Mouse (Mus musculus) CH12.LX (cell line): ENCODE measurements around the gene Pnrc2. TPM values are rescaled to one million over a fixed set of nuclear protein-coding genes. Genes with fewer than 3 reads are reported as not detected.

Experiments
- DNase-seq: peaks from one replicate; pipeline ENCODE4 v3.0.0-alpha.2; 2013; ENCODE audit errors: extremely low read depth
- H3K27ac ChIP-seq: 2 replicates; pipeline ENCODE4 v1.5.1; 2012; ENCODE audit warnings: low read depth, mild to moderate bottlenecking, control low read depth, moderate library complexity; ENCODE audit not compliant: insufficient read depth
- H3K27me3 ChIP-seq: replicated peaks from 2 replicates; pipeline ENCODE3; 2012; ENCODE audit warnings: inconsistent platforms
- H3K36me3 ChIP-seq, 2 experiments: replicated peaks in 1 of 2; 2 replicates each; pipeline versions ENCODE3 to v1.6.1; 2012; ENCODE audit warnings: inconsistent platforms in 1 of 2, low read length in 1 of 2, mild to moderate bottlenecking in 1 of 2, mixed read lengths in 1 of 2, moderate library complexity in 1 of 2; ENCODE audit not compliant: control insufficient read depth in 1 of 2, insufficient read depth in 1 of 2
- H3K4me1 ChIP-seq, 2 experiments: 2 replicates each; pipeline ENCODE4 v1.6.1; 2012; ENCODE audit warnings: inconsistent platforms in 1 of 2, moderate library complexity in 1 of 2; ENCODE audit not compliant: insufficient read depth in 2 of 2, control insufficient read depth in 1 of 2
- H3K4me2 ChIP-seq: 2 replicates; pipeline ENCODE4 v1.6.1; 2012; ENCODE audit warnings: low read depth, mild to moderate bottlenecking, control low read depth; ENCODE audit not compliant: poor library complexity, insufficient read depth, severe bottlenecking
- H3K4me3 ChIP-seq, 3 experiments: fragments of 150-350 bp in 1 of 3; sonication (generic) in 1 of 3; replicated peaks in 1 of 3; 2 replicates each; pipeline versions ENCODE3 to v1.5.1; 2011 to 2012; ENCODE audit warnings: low read depth in 2 of 3, low read length in 2 of 3, mild to moderate bottlenecking in 2 of 3, moderate library complexity in 2 of 3, control low read depth in 1 of 3, improper control_type of control experiment in 1 of 3, inconsistent platforms in 1 of 3, mixed read lengths in 1 of 3; ENCODE audit not compliant: poor library complexity in 1 of 3
- H3K79me2 ChIP-seq: replicated peaks from 2 replicates; pipeline ENCODE4 v1.6.1; 2012; ENCODE audit warnings: mild to moderate bottlenecking, moderate library complexity; ENCODE audit not compliant: control insufficient read depth, poor library complexity, insufficient read depth, severe bottlenecking; ENCODE audit errors: extremely low read depth
- H3K9ac ChIP-seq: 2 replicates; pipeline ENCODE4 v1.6.1; 2012; ENCODE audit warnings: low read depth, mild to moderate bottlenecking, control low read depth, moderate library complexity; ENCODE audit not compliant: insufficient read depth
- H3K9me3 ChIP-seq: replicated peaks from 2 replicates; pipeline ENCODE3; 2012; ENCODE audit warnings: low read length, inconsistent platforms, mixed read lengths
- BHLHE40 ChIP-seq: IDR thresholded peaks from 2 replicates; pipeline ENCODE4 v1.6.1; 2011; ENCODE audit warnings: mild to moderate bottlenecking, low read depth, low read length, improper control_type of control experiment
- CTCF ChIP-seq, 2 experiments: IDR thresholded peaks in 1 of 2; conservative IDR thresholded peaks in 1 of 2; 2 replicates each; pipeline ENCODE4 v1.5.1; 2011 to 2012; ENCODE audit warnings: low read depth in 2 of 2, low read length in 2 of 2, improper control_type of control experiment in 1 of 2, inconsistent platforms in 1 of 2, mild to moderate bottlenecking in 1 of 2, moderate library complexity in 1 of 2
- ETS1 ChIP-seq: conservative IDR thresholded peaks from 2 replicates; pipeline ENCODE4 v1.6.1; 2012; ENCODE audit warnings: low read depth, mild to moderate bottlenecking, inconsistent platforms, low read length, improper control_type of control experiment, moderate library complexity
- GABPA ChIP-seq: IDR thresholded peaks from 2 replicates; pipeline ENCODE4 v1.6.1; 2012; ENCODE audit warnings: low read depth, low read length, improper control_type of control experiment, inconsistent platforms; ENCODE audit not compliant: insufficient replicate concordance
- IRF4 ChIP-seq: IDR thresholded peaks from 2 replicates; pipeline ENCODE4 v1.6.1; 2014; ENCODE audit warnings: low read depth, mild to moderate bottlenecking, inconsistent platforms, low read length, improper control_type of control experiment
- JUN ChIP-seq: IDR thresholded peaks from 2 replicates; pipeline ENCODE4 v1.6.1; 2011; ENCODE audit warnings: low read depth, mild to moderate bottlenecking, low read length, improper control_type of control experiment, moderate library complexity; ENCODE audit not compliant: insufficient read depth
- MAFK ChIP-seq: IDR thresholded peaks from 2 replicates; pipeline ENCODE4 v1.6.1; 2011; ENCODE audit warnings: low read length, improper control_type of control experiment; ENCODE audit not compliant: insufficient replicate concordance
- MAZ ChIP-seq: IDR thresholded peaks from 2 replicates; pipeline ENCODE4 v1.6.1; 2012; ENCODE audit warnings: low read depth, mild to moderate bottlenecking, inconsistent platforms, low read length, improper control_type of control experiment, moderate library complexity
- MXI1 ChIP-seq: IDR thresholded peaks from 2 replicates; pipeline ENCODE4 v1.6.1; 2011; ENCODE audit warnings: mild to moderate bottlenecking, low read depth, low read length, improper control_type of control experiment
- MYC ChIP-seq: IDR thresholded peaks from 2 replicates; pipeline ENCODE4 v1.6.1; 2011; ENCODE audit warnings: low read depth, mild to moderate bottlenecking, improper control_type of control experiment, low read length
- NELFE ChIP-seq: IDR thresholded peaks from 2 replicates; pipeline ENCODE4 v1.6.1; 2011; ENCODE audit warnings: low read depth, low read length, improper control_type of control experiment
- RCOR1 ChIP-seq: conservative IDR thresholded peaks from 2 replicates; pipeline ENCODE4 v1.6.1; 2012; ENCODE audit warnings: low read depth, mild to moderate bottlenecking, inconsistent platforms, low read length, improper control_type of control experiment
- SIN3A ChIP-seq: IDR thresholded peaks from 2 replicates; pipeline ENCODE4 v1.6.1; 2012; ENCODE audit warnings: low read length, improper control_type of control experiment, inconsistent platforms
- TBP ChIP-seq: conservative IDR thresholded peaks from 2 replicates; pipeline ENCODE4 v1.6.1; 2011; ENCODE audit warnings: low read depth, low read length, improper control_type of control experiment
- TCF12 ChIP-seq: IDR thresholded peaks from 2 replicates; pipeline ENCODE4 v1.6.1; 2014; ENCODE audit warnings: low read depth, mild to moderate bottlenecking, inconsistent platforms, low read length, improper control_type of control experiment
- UBTF ChIP-seq: IDR thresholded peaks from 2 replicates; pipeline ENCODE4 v1.6.1; 2012; ENCODE audit warnings: low read depth, mild to moderate bottlenecking, inconsistent platforms, low read length, improper control_type of control experiment, moderate library complexity
- USF2 ChIP-seq: conservative IDR thresholded peaks from 2 replicates; pipeline ENCODE4 v1.6.1; 2011; ENCODE audit warnings: low read depth, low read length, improper control_type of control experiment
- ZNF384 ChIP-seq: IDR thresholded peaks from 2 replicates; pipeline ENCODE4 v1.6.1; 2012; ENCODE audit warnings: low read depth, low read length, improper control_type of control experiment, inconsistent platforms
- dilution Hi-C: fragments of 300-500 bp; cut with MboI; formaldehyde crosslinking; loops from 2 replicates; pipeline ENCODE4 v1.14.3; 2020; ENCODE audit warnings: low sequenced_read_pairs; ENCODE audit not compliant: extremely low pct_unique_long_range_greater_than_20kb, extremely low pct_ligation_motif_present
- in situ Hi-C: fragments of 300-500 bp; cut with MboI; formaldehyde crosslinking; loops from 3 replicates; pipeline ENCODE4 v1.14.3; 2019; ENCODE audit warnings: low sequenced_read_pairs, low pct_ligation_motif_present, low pct_unique_long_range_greater_than_20kb, mixed read lengths
- polyA plus RNA-seq: library from polyadenylated mRNA; unstranded; fragments of >175 nt; gene quantifications from 2 replicates; pipeline ENCODE4 v1.2.1, GENCODE M21; 2012; ENCODE audit warnings: low read depth; ENCODE audit not compliant: insufficient read length
- total RNA-seq, 2 experiments: library from RNA; depleted of rRNA; stranded (reverse); fragments of 300-350 nt in 1 of 2; fragments of >200 nt in 1 of 2; gene quantifications; 2 replicates each; pipeline ENCODE4 v1.2.3; 2012 to 2014

Gene Pnrc2
- total and polyA plus RNA-seq, 3 experiments: 30.5 to 46.9 (median 32.8) TPM

DNA sequence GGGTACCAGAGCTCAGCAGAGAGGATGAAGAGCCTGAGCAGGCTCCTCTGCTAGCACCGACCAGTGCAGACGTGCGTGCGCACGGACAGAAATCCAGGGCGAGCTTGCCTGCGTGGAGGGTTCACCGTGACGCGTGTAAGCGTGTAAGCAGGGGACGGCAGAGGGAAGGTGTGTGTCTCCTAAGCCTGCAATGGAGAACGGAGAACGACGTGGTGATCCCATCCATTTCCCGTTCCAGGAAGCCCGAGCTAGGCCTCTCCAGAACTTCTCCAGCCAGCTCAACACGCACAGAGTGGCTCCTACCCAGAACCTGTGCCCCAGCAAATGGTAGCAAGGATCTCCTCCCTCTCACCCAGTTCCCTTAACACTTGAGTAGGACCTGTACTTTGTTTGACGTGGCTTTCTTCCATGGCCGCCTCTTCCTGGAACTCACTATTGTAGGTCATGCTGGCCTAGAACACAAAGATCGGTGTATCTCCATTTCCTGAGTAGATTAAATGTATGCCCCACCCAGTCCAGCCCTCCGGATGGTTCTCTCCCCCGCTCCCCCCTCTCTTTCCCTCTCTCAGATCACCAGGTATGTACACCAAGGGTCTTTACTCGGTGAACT lies 14.9 kb upstream of the Pnrc2 start:
- H3K9me3 ChIP-seq: no peaks in the 10 kb centered on the region
- in situ Hi-C loops: loop anchor here (10.0 kb wide), 1 partner anchor 56 kb away; the partner anchor contains the start of gene Hmgcl
- H3K4me3 ChIP-seq: no peak overlapping the region
- no peaks in the 10 kb centered on the region for H3K36me3 ChIP-seq
- no peak overlapping the region for H3K9ac ChIP-seq
- H3K27me3 ChIP-seq: no peaks in the 10 kb centered on the region
- no peak for TF ChIP-seq JUN
- no peaks in the 10 kb centered on the region for H3K79me2 ChIP-seq
- H3K4me1 ChIP-seq: peaks cover 23 to 45% of the 10 kb centered on the region in 2 experiments
- H3K27ac ChIP-seq: no peak overlapping the region
- no peak for DNase-seq
- no peak overlapping the region for H3K4me2 ChIP-seq
- dilution Hi-C loops: no loop called here

- Histone ChIP-seq H3K27me3 (no peaks in the 10 kb centered on the region), H3K27ac (peak overlapping the region; percentile 59; the same call in 1 of the 2 replicates), H3K4me1 (peaks cover 23 to 40% of the 10 kb centered on the region in 2 experiments), H3K79me2 (no peaks in the 10 kb centered on the region), H3K4me2 (peak overlapping the region; percentile 32; the same call in 1 of the 2 replicates), H3K9ac (no peak overlapping the region), H3K36me3 (no peaks in the 10 kb centered on the region), H3K4me3 (no peak overlapping the region), H3K9me3 (no peaks in the 10 kb centered on the region)
- in situ Hi-C loops: loop anchor here (10.0 kb wide), 1 partner anchor 59 kb away; the partner anchor contains the start of gene Hmgcl
- dilution Hi-C loops: no loop called here
- TF ChIP-seq UBTF (no peak), RCOR1 (no peak), USF2 (no peak), TCF12 (peak; percentile 46; the same call in 1 of the 2 replicates), GABPA (no peak), ZNF384 (no peak), IRF4 (no peak), BHLHE40 (peak; percentile 42; the same call in 1 of the 2 replicates), NELFE (no peak), MAFK (no peak), MYC (no peak), MXI1 (no peak), SIN3A (no peak), TBP (no peak), ETS1 (peak; percentile 58), JUN (no peak), MAZ (0 out of 2 replicates have a peak, but pooled peaks have one; percentile 26), CTCF (conservative IDR thresholded peaks at IDR 0.05 in 1 of 2, IDR thresholded peaks at IDR 0.05 in 1 of 2; ENCODE audit: low read depth in 2 of 2, low read length in 2 of 2) (no peak)
- DNase-seq: peak; percentile 50
Measured at GRCm38 (mm10) chr4:135886184-135886583, 12.5 kb upstream of the Pnrc2 start.
